Mouse (Mus musculus): Measurements from ENCODE around the gene 1700001O22Rik.

The 1700001O22Rik gene

DNA sequence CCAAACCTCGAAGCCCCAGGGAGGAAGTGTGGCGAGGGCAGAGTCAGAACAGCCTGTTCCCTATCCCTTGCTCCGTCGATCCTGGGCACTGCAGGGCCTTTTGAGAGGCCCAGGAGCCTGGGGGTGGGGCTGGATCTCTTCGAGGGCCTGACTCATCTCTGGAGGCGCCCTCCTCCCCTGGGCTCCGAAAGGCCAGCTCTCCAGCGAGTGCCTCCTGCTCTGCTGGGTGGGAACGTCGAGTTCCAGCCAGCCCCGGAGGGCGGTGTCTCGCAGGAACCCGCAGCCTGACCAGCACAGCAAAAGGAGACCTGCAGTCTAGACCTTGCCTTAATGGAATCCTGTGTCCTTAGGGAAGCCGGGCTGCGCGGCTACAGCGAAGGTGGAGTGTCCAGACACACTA lies 50.2 kb downstream of the 1700001O22Rik start:
- no peak for DNase-seq (ENCODE audit: low spot score)

DNA sequence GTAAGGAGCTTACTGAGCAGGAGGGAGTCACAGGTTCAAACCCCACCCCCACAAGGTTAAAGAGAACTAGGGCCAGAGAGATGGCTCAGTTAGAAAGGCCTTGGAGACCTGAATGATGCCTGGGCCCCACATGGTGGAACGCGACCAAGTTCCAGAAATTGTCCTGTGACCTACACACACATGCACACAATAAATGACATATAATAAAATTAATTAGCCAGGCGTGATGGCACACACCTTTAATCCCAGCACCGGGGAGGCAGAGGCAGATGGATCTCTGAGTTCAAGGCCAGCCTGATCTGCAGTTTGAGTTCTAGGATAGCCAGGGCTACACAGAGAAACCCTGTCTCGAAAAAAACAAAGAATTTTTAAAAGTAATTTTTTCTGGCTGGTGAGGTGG lies 51.0 kb downstream of the 1700001O22Rik start:
- DNase-seq (ENCODE audit: low spot score), result no peak

DNA sequence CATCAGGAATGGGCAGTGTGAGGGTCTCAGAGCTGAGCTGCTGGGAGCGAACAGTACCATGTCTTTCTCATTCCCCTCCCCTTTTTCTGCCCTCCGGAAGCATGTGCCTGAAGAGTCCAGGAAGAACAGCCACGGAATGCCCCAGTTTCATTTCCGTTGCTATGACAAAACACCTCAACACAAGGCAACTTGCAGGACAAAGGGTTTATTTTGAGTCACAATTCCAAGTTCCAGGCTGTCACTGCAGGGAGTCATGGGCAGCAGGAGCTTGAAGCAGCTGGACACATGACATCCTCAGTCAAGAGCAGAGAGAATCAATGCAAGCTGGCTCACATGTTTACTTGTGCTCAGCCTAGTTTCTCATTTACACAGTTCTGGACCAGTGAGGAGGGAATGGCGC lies 53.4 kb downstream of the 1700001O22Rik start:
- no peak for DNase-seq (ENCODE audit: low spot score)

DNA sequence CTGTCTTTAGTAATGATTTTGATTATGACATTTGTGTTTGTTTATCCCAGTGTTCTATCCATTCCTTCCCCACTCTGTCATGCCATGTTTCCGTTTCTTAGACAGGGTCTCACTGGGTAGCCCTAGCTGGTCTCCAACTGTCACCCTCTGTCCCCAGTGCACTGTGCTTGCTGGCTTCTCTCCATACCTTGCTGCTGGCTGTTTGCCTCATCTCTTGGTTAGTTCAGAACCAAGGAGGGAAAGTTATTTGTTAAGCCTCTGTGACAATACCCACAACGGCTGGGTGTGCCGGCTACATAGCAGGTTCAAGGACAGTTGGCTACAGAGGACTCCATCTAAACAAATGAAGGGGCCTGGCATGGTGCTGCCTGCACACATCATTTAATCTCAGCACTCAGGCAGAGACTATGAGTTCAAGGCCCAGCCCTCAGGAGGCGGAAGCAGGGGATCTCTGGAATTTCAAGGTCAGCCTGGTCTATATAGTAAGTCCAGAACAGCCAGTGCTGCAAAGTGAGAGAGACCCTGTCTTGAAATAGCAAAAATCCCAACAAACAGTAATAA lies 55.8 kb downstream of the 1700001O22Rik start:
- DNase-seq (ENCODE audit: low spot score), result no peak
